Mouse (Mus musculus) stomach, embryonic 14.5 days (tissue): Measurements from ENCODE around the gene Vkorc1. TPM values are rescaled to one million over a fixed set of nuclear protein-coding genes. Genes with fewer than 3 reads are reported as not detected.

Experiments
- ATAC-seq: fragments of 200-750 bp; cut with Nextera tagmentation; 2 replicates; pipeline ENCODE4 v1.8.0; 2017; ENCODE audit warnings: low read depth, moderate TSS enrichment; ENCODE audit not compliant: insufficient number of reproducible peaks, insufficient read depth, low FRiP score
- H3K27ac ChIP-seq: fragments of 300-500 bp; sonication (generic); 2 replicates; pipeline ENCODE4 v1.5.1; 2014; ENCODE audit warnings: mild to moderate bottlenecking, low read length, moderate library complexity, mixed read lengths
- H3K27me3 ChIP-seq: fragments of 300-500 bp; sonication (generic); 2 replicates; pipeline ENCODE4 v1.6.1; 2014; ENCODE audit warnings: low read length, control low read depth, mixed read lengths; ENCODE audit not compliant: control insufficient read depth, insufficient read depth
- H3K36me3 ChIP-seq: fragments of 300-500 bp; sonication (generic); 2 replicates; pipeline ENCODE4 v1.6.1; 2014; ENCODE audit warnings: mild to moderate bottlenecking, control low read depth, low read length, moderate library complexity, mixed read lengths; ENCODE audit not compliant: control insufficient read depth, insufficient read depth
- H3K4me1 ChIP-seq: fragments of 300-500 bp; sonication (generic); 2 replicates; pipeline ENCODE4 v1.6.1; 2014; ENCODE audit warnings: low read length, control low read depth, mixed read lengths; ENCODE audit not compliant: control insufficient read depth, insufficient read depth
- H3K4me2 ChIP-seq: fragments of 300-500 bp; sonication (generic); replicated peaks from 2 replicates; pipeline ENCODE4 v1.6.1; 2014; ENCODE audit warnings: low read depth, low read length, control low read depth
- H3K4me3 ChIP-seq: fragments of 300-500 bp; sonication (generic); 2 replicates; pipeline ENCODE4 v1.5.1; 2014; ENCODE audit warnings: low read depth, low read length, control low read depth
- H3K9ac ChIP-seq: fragments of 300-500 bp; sonication (generic); replicated peaks from 2 replicates; pipeline ENCODE4 v1.6.1; 2014; ENCODE audit warnings: low read depth, mild to moderate bottlenecking, control low read depth, low read length, moderate library complexity, mixed read lengths
- H3K9me3 ChIP-seq: fragments of 300-500 bp; sonication (generic); 2 replicates; pipeline ENCODE4 v1.6.1; 2016; ENCODE audit warnings: low read depth, low read length, control low read depth; ENCODE audit not compliant: control insufficient read depth
- WGBS: fragments of 180-500 bp; shearing (Covaris S2); extraction: QIAGEN DNeasy Blood & Tissue Kit; methylation state at CpG from one replicate; pipeline ENCODE4 v1.1.7; 2014; 5-methylcytosine and 5-hydroxymethylcytosine counted together
- polyA plus RNA-seq: library from polyadenylated mRNA; unstranded; fragments of >200 nt; fragmentation: Nextera tagmentation; extraction: Ambion mirVana; gene quantifications from 2 replicates; pipeline ENCODE4 v1.2.1, GENCODE M21; 2014

Vkorc1 gene
- polyA plus RNA-seq, 1 experiment from 2014 or later: 184 TPM

DNA sequence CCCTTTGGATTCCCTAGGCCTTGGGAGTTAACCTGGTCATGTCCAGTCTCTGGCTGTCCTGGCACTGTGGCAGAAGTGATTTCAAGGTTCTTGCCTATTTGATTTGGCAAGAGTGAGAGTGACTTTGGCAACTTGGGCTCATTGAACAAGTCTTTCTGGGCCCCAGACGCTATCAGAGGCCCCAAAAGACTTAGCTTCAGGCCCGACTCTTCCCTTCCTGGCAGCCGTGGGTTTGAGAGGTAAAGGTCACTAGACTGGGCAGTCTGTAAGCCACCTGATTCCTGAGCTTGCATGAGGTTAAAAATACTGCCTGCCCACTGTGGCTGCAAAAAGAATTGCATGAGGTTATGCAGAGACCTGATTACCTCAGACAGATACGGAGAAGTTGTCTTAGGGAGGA is 13.2 kb upstream of the Vkorc1 start:
- WGBS: 84% methylated on average over 4 of the region's 4 CpGs
- ATAC-seq: no peak
- Histone ChIP-seq H3K9me3 (no peaks in the 10 kb centered on the region), H3K4me3 (no peak overlapping the region), H3K27me3 (no peaks in the 10 kb centered on the region), H3K4me2 (no peak overlapping the region), H3K36me3 (peaks cover 44% of the 10 kb centered on the region), H3K9ac (no peak overlapping the region), H3K27ac (no peak overlapping the region), H3K4me1 (peaks cover 12% of the 10 kb centered on the region; the same call in 1 of the 2 replicates)

DNA sequence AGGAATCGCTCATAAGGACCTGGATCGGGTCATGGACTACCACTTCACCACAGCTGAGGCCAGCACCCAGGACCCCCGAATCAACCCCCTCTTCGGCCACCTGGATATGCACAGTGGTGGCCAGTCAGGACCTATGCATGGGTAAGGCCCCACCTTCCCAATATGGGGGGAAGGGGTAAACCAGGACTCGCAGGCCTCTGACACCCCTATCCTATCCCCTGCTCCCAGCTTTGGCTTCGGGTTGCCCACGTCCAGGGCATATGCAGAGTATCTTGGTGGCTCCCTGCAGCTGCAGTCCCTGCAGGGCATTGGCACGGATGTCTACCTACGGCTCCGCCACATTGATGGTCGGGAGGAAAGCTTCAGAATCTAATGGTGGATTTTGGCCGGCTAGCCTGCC is 12.5 kb upstream of the Vkorc1 start:
- Histone ChIP-seq H3K27ac (no peak overlapping the region), H3K4me2 (no peak overlapping the region), H3K36me3 (peaks cover 44% of the 10 kb centered on the region), H3K9ac (no peak overlapping the region), H3K4me3 (no peak overlapping the region), H3K9me3 (no peaks in the 10 kb centered on the region), H3K4me1 (peaks cover 9% of the 10 kb centered on the region; the same call in 1 of the 2 replicates), H3K27me3 (no peaks in the 10 kb centered on the region)
- ATAC-seq: no peak
- 96% methylated on average over 12 of the region's 12 CpGs for WGBS

DNA sequence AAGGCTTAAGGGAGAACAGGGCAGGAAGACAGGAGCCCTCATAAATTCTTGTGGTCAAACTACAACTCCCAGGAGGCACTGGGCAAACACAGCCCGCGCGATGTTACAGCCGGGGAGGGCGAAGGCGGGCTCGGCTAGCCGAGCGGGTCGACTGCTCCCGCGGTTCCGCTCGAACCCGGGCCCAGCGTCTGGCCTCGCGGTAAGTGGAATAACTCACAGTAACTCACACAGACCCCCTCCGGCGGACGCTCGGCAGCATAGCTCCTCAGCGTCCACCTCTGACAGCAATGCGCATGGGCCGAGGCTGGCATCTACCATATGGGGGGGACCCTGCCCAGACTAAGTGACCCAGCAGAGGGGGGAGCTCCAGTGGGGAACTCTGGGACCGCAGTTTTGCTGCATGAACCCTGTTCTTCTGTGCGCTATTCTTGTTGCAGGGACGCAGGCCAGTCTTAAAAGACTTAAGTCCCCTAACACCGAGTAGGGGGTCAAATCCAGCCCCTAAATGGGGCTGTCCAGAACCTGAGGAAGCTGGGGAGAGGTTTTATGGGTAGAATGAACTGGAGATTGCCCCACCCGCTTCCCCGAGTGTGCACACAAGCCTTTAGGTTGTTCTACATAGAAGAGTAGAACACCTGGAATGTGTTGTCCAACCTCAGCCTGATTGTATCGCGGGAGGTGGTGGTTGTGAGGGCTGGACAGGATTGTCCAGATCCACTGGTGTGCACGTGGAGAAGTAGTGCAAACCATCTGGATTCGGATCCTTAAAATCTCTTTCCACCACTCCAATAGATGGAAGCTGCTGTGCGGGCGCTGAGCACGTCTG is 8.8 kb upstream of the Vkorc1 start, which contains the start of gene Bckdk:
TSS of gene Bckdk (plus strand) at position 112 of the 826 bp plus-strand sequence.
- no peaks in the 10 kb centered on the region for H3K9me3 ChIP-seq
- peaks cover 8% of the 10 kb centered on the region; the same call in 1 of the 2 replicates for H3K4me1 ChIP-seq
- H3K9ac ChIP-seq: peak within 1 kb of the TSS; percentile 93
- WGBS: 6% methylated on average over 38 of the region's 38 CpGs
- peak within 1 kb of the TSS; percentile 82 for H3K4me3 ChIP-seq
- peak; percentile 87 for ATAC-seq
- peak within 1 kb of the TSS; percentile 90 for H3K4me2 ChIP-seq
- H3K36me3 ChIP-seq: peaks cover 40% of the 10 kb centered on the region
- H3K27ac ChIP-seq: peak within 1 kb of the TSS; percentile 91
- no peaks in the 10 kb centered on the region for H3K27me3 ChIP-seq

DNA sequence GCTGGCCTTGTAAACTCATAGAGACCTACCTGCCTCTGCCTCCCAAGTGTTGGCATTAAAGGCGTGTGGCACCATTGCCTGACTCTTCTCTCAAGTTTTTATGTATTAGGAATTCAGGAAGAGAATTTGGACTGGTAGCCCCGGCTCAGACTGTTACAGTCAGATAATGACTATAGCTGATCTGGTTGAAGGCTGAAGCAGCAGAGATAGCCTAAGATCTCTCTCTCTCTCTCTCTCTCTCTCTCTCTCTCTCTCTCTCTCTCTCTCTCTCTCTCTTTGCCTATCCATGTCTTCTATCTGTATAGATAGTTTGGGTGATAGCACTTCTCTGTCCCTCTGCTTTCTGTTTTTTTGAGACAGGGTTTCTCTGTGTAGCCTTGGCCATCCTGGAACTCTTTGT is 6.4 kb upstream of the Vkorc1 start:
- Histone ChIP-seq H3K4me2 (no peak overlapping the region), H3K4me1 (peaks cover 8% of the 10 kb centered on the region; the same call in 1 of the 2 replicates), H3K4me3 (no peak overlapping the region), H3K9ac (no peak overlapping the region), H3K9me3 (no peaks in the 10 kb centered on the region), H3K27me3 (no peaks in the 10 kb centered on the region), H3K27ac (no peak overlapping the region), H3K36me3 (peaks cover 17% of the 10 kb centered on the region)
- ATAC-seq: no peak
- WGBS: 83% methylated on average over 2 of the region's 2 CpGs

DNA sequence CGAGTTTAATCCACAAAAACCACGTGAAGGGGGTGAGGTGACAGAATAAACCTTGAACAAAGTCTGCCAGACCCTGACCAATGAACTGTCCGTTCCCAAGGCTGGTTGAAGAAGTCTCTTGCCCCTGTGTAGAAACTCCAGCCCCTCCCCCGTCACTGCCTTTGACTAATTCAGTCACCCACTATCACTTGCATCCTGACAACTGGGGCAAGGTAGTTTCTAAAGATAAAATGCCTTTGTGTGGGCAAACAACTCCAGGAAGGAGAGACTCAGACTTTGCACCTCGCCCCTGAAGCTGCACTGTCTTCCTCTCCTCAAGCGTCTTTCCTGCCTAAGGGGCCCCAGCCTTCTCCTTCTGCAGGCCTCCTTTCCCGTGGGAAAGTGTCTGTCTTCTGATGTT is 4.6 kb upstream of the Vkorc1 start:
- Histone ChIP-seq H3K9ac (no peak overlapping the region), H3K4me2 (no peak overlapping the region), H3K27ac (peak overlapping the region; percentile 35; the same call in 1 of the 2 replicates), H3K27me3 (no peaks in the 10 kb centered on the region), H3K4me1 (peaks cover 6% of the 10 kb centered on the region; the same call in 1 of the 2 replicates), H3K4me3 (no peak overlapping the region), H3K36me3 (no peaks in the 10 kb centered on the region; the same call in 1 of the 2 replicates), H3K9me3 (no peaks in the 10 kb centered on the region)
- WGBS: 31% methylated on average over 7 of the region's 7 CpGs
- no peak for ATAC-seq

DNA sequence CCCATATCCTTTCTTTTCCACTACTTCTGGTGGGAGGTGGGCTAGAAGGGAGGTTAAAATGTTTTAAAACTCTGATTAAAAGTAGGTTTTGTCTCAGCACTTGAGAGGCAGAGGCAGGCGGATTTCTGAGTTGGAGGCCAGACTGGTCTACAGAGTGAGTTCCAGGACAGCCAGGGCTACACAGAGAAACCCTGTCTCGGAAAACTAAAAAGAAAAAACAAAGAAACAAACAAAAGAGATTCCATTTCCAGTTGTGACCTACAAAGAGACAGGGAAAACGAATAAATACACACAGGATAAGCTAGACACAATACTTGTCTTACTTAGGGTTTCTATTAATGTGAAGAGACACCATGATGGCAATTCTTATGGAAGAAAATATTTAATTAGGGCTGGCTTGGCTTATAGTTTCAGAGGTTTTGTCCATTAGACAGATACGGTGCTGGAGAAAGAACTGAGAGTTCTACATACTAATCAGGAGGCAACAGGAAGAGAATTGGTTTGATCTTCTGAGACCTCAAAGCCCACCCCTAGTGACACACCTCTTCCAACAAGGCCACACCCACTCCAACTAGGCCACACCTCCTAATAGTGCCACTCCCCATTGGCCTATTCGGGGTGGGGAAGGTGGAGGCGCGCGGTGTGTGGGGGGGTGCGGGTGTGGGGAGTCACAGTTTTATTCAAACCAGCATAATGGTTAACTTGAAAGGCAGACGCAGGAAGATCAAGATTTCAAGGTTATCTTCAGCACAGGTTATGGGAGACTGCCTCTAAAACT is 3.0 kb upstream of the Vkorc1 start:
- WGBS: 31% methylated on average over 10 of the region's 10 CpGs
- no peak overlapping the region for H3K27ac ChIP-seq
- no peak overlapping the region for H3K4me2 ChIP-seq

DNA sequence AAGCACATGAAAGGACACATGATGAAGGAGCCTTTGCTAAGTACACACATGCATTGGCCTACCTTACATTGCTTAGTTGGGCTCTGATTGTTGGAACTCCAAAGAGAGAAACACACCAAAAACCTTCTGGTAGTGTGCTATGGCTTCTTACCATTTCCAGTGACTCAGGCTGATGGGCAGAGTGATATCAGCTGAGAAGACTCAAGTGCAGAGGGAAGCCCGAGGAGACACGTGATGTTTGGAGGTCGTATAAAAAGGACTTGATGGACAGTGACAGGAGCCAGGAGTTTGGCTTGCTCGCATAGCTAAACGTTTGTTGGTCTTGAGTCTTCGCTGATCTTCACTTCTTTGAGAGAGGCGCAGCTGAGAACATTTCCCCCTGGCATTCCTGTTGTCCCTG is 2.1 kb upstream of the Vkorc1 start:
- WGBS: 88% methylated on average over 7 of the region's 7 CpGs
- no peak for ATAC-seq
- no peak overlapping the region for H3K4me3 ChIP-seq
- no peak overlapping the region for H3K27ac ChIP-seq
- no peak overlapping the region for H3K9ac ChIP-seq
- H3K4me2 ChIP-seq: no peak overlapping the region
- H3K4me1 ChIP-seq: peaks cover 6% of the 10 kb centered on the region
- no peaks in the 10 kb centered on the region for H3K27me3 ChIP-seq
- H3K9me3 ChIP-seq: no peaks in the 10 kb centered on the region
- H3K36me3 ChIP-seq: peaks cover 9% of the 10 kb centered on the region; the same call in 1 of the 2 replicates

More for the DNA sequence above, 3.0 kb upstream of the Vkorc1 start:
- H3K9ac ChIP-seq: no peak overlapping the region
- H3K27me3 ChIP-seq: no peaks in the 10 kb centered on the region
- ATAC-seq: no peak
- H3K4me1 ChIP-seq: peaks cover 6% of the 10 kb centered on the region
- H3K36me3 ChIP-seq: peaks cover under 1% of the 10 kb centered on the region; the same call in 1 of the 2 replicates
- no peaks in the 10 kb centered on the region for H3K9me3 ChIP-seq
- no peak overlapping the region for H3K4me3 ChIP-seq

DNA sequence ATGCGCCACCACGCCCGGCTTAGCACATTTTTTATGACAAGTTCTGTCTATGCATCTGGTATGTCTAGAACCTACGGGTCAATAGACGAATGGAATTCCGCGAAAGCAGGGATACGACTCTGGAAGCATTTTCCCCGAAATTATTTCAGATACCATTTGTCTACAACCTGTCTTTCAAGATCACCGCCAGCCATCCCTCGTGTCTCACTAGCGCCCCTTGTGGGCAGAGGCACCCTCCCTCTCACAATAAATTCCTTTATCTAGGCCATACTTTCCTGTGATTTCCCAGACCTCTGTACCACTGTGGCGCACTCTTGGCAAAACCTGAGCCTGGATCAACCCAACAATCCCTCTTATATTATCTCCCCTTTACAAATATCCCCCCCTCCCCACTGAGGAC is 967 bp upstream of the Vkorc1 start:
- no peaks in the 10 kb centered on the region for H3K27me3 ChIP-seq
- H3K4me3 ChIP-seq: no peak overlapping the region
- no peak overlapping the region for H3K27ac ChIP-seq
- no peak for ATAC-seq
- H3K4me2 ChIP-seq: no peak overlapping the region
- no peak overlapping the region for H3K9ac ChIP-seq
- 59% methylated on average over 13 of the region's 13 CpGs for WGBS
- peaks cover 6% of the 10 kb centered on the region for H3K4me1 ChIP-seq
- H3K36me3 ChIP-seq: peaks cover 14% of the 10 kb centered on the region; the same call in 1 of the 2 replicates
- H3K9me3 ChIP-seq: no peaks in the 10 kb centered on the region
